Mouse (Mus musculus): ENCODE measurements around the gene Tyk2.

GRCm38 (mm10) chr9:21132102-21132775 lies 1.2 kb upstream of the Tyk2 start:
- TF ChIP-seq POLR2A (IDR thresholded peaks at IDR 0.05; ENCODE audit: insufficient read depth, low read length) (no peak), CTCF (IDR thresholded peaks at IDR 0.05; ENCODE audit: low read depth, low read length) (peak; percentile 56), EP300 (IDR thresholded peaks at IDR 0.05; ENCODE audit: insufficient read depth, low read depth, low read length) (no peak)

Measured in ES-Bruce4 (cell line).